Mouse (Mus musculus) hindbrain, embryonic 11.5 days (tissue): ENCODE measurements around the gene Wfdc18. TPM values are rescaled to one million over a fixed set of nuclear protein-coding genes. Genes with fewer than 3 reads are reported as not detected.

ENCODE experiments used
- ATAC-seq: fragments of 200-750 bp; cut with Nextera tagmentation; 2 replicates; pipeline ENCODE4 v1.8.0; 2017; ENCODE audit warnings: mild to moderate bottlenecking, moderate TSS enrichment, moderate library complexity; ENCODE audit not compliant: low FRiP score
- DNase-seq: peaks from one replicate; pipeline ENCODE4 v3.0.0-alpha.2; 2015; ENCODE audit warnings: low spot score
- H3K27ac ChIP-seq: fragments of 300-500 bp; sonication (generic); 2 replicates; pipeline ENCODE4 v1.5.1; 2014; ENCODE audit warnings: mild to moderate bottlenecking, low read depth, low read length
- H3K27me3 ChIP-seq: fragments of 300-500 bp; sonication (generic); 2 replicates; pipeline ENCODE4 v1.6.1; 2014; ENCODE audit warnings: mild to moderate bottlenecking, low read length, moderate library complexity, mixed read lengths; ENCODE audit not compliant: control insufficient read depth, insufficient read depth
- H3K36me3 ChIP-seq: fragments of 300-500 bp; sonication (generic); 2 replicates; pipeline ENCODE4 v1.6.1; 2014; ENCODE audit warnings: mild to moderate bottlenecking, low read length, moderate library complexity, mixed read lengths; ENCODE audit not compliant: control insufficient read depth, insufficient read depth
- H3K4me1 ChIP-seq: fragments of 300-500 bp; sonication (generic); replicated peaks from 2 replicates; pipeline ENCODE4 v1.6.1; 2014; ENCODE audit warnings: low read length, mixed read lengths; ENCODE audit not compliant: control insufficient read depth, insufficient read depth
- H3K4me2 ChIP-seq: fragments of 300-500 bp; sonication (generic); replicated peaks from 2 replicates; pipeline ENCODE4 v1.6.1; 2014; ENCODE audit warnings: mild to moderate bottlenecking, low read depth, low read length
- H3K4me3 ChIP-seq: fragments of 300-500 bp; sonication (generic); 2 replicates; pipeline ENCODE4 v1.5.1; 2014; ENCODE audit warnings: low read depth, low read length
- H3K9ac ChIP-seq: fragments of 300-500 bp; sonication (generic); 2 replicates; pipeline ENCODE4 v1.6.1; 2014; ENCODE audit warnings: low read depth, low read length
- H3K9me3 ChIP-seq: fragments of 300-500 bp; sonication (generic); 2 replicates; pipeline ENCODE4 v1.6.1; 2016; ENCODE audit warnings: low read length; ENCODE audit not compliant: control insufficient read depth
- WGBS: fragments of 180-500 bp; shearing (Covaris S2); extraction: QIAGEN DNeasy Blood & Tissue Kit; methylation state at CpG from one replicate; pipeline ENCODE4 v1.1.7; 2014; 5-methylcytosine and 5-hydroxymethylcytosine counted together
- polyA plus RNA-seq: library from polyadenylated mRNA; unstranded; fragments of >200 nt; fragmentation: Nextera tagmentation; extraction: Ambion mirVana; gene quantifications from 2 replicates; pipeline ENCODE4 v1.2.1, GENCODE M21; 2014

The Wfdc18 gene
- polyA plus RNA-seq, 1 experiment from 2014 or later, result not detected

DNA sequence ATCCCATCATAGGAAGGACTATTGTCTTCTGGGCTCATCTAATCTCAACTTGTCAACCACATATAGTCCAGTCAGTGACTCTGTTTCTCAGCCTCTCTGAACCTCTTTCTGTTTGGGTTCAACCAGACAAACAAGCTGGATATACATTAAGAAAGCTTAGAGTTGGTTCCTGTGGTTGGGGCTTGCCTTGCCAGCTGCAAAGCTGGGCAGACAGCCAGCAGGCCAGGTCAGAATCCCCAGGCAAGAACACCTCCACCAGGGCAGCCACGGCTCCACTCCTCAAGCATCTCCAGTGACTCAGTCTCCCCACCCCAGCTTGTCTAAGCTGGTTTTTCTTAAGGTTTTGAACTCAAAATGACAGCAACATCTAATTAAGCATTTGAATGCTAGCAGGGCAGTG is 3.9 kb downstream of the Wfdc18 start:
- ATAC-seq, result no peak
- no peak overlapping the region for H3K27ac ChIP-seq
- no peaks in the 10 kb centered on the region for H3K4me1 ChIP-seq
- H3K27me3 ChIP-seq, result no peaks in the 10 kb centered on the region
- H3K9me3 ChIP-seq, result no peaks in the 10 kb centered on the region
- no peak overlapping the region for H3K4me2 ChIP-seq
- no peak overlapping the region for H3K4me3 ChIP-seq
- H3K36me3 ChIP-seq, result no peaks in the 10 kb centered on the region
- no peak for DNase-seq
- no peak overlapping the region for H3K9ac ChIP-seq
- WGBS, result 86% methylated on average over 1 of the region's 1 CpGs

DNA sequence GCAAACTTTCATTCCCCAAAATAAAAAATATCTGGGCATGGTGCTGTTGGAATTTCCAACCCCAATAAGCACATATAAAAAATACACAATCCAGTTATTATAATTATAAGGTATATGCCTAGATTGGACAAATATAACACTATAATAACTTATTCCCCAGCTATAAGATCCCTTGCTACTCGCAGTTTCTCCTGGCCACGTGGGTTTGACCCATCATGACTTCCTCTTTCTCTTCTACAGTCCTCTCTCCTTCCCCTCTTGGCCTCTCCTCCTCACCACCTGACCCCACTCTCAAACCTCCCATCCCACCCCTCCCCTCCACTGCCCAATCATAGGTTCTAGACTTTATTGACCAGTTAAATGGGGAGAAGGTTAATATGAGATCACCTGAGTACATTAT is 5.1 kb downstream of the Wfdc18 start:
- H3K4me3 ChIP-seq, result no peak overlapping the region
- H3K4me1 ChIP-seq, result no peaks in the 10 kb centered on the region
- no peaks in the 10 kb centered on the region for H3K36me3 ChIP-seq
- DNase-seq (no peak), ATAC-seq (no peak)
- no peak overlapping the region for H3K27ac ChIP-seq
- H3K9ac ChIP-seq, result no peak overlapping the region
- no peaks in the 10 kb centered on the region for H3K9me3 ChIP-seq
- H3K4me2 ChIP-seq, result no peak overlapping the region
- no peaks in the 10 kb centered on the region for H3K27me3 ChIP-seq
- WGBS, result 85% methylated on average over 2 of the region's 2 CpGs

DNA sequence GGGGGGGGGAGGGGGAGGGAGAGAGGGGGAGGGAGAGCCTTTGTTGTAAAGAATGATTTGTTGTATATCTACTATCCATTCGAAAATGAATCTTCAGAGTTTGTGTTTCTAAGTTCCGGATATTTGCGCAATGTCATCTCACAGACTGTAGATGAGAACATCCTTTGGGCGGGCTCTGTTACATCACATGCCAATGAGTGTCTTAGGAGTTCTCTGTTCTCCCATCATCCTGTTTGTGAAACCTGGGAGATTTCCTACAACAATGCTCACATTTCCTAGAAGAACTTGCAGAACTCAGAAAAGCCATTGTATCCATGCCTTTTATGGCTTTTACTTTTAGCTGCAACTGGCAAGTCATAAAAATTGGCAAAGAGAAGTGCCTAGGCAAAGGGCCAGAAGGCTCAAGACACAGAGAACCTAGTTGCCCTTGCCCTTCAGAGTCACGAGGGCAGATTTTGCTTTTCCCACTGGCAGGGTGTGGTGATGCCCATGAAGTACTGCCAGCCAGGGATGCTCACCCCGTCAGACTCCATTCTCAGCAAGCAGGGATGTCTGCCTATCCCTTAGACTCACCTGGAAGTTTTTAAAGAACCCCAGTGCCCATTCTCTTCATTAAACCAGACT is 8.3 kb downstream of the Wfdc18 start:
- no peaks in the 10 kb centered on the region for H3K27me3 ChIP-seq
- no peaks in the 10 kb centered on the region for H3K36me3 ChIP-seq
- no peak overlapping the region for H3K27ac ChIP-seq
- H3K4me3 ChIP-seq, result no peak overlapping the region
- no peaks in the 10 kb centered on the region for H3K9me3 ChIP-seq
- ATAC-seq, result no peak
- no peaks in the 10 kb centered on the region for H3K4me1 ChIP-seq
- no peak overlapping the region for H3K4me2 ChIP-seq
- DNase-seq, result no peak
- H3K9ac ChIP-seq, result no peak overlapping the region
- 93% methylated on average over 6 of the region's 6 CpGs for WGBS

DNA sequence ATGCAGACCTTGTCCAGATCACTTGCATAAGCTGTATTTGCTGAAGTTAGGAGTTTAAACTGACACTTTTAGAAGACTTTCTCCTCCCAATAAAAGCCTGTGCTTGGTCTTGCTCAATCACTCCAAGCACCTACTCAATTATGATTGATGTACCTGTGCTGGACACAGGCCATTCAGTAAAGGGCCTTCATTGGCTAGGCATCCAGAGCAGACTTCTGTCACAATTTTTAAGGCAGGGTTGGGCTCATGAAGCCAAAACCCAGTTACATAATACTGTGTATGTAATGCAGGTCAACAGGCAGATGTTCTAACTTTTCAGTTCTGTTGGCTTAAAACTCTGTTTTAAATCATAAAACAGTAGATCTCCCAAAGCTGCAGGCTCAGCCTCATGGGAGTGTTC is 12.0 kb downstream of the Wfdc18 start:
- no peaks in the 10 kb centered on the region for H3K36me3 ChIP-seq
- no peak overlapping the region for H3K4me3 ChIP-seq
- H3K9me3 ChIP-seq, result no peaks in the 10 kb centered on the region
- no peak overlapping the region for H3K27ac ChIP-seq
- H3K27me3 ChIP-seq, result no peaks in the 10 kb centered on the region
- no peaks in the 10 kb centered on the region for H3K4me1 ChIP-seq
- H3K4me2 ChIP-seq, result no peak overlapping the region
- DNase-seq, result no peak
- H3K9ac ChIP-seq, result no peak overlapping the region
- ATAC-seq, result no peak

DNA sequence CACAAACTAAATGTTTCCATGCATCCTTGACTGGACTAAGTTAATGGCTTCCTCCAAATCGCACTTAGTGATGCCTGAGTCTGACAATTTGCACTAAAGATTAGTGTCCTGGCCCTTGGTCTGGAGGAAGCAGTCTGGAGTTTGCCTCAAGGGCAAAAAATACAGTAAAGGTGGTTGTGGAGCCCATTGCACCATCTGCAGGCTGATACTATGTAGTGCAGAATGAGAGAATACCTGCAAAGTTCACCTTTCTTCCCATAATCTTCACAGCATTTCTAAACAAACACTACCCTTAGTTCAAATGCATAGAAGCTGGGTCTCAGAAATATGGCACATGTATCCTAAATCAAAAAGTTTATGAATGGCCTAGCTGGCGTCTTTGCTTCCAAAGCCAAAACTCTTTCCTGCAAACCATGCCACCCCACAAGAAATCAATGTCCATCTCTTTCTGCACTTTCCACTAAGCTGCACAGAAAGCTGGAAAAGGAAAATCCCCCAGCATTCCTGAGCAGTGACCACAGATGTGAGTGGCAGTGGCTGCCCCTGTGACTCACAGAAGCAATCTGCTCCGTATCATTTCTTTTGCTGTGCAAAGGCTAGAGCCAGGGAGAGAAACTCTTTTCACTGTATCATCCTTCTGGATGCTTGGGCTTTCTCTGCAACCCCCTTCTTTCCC is 20.1 kb downstream of the Wfdc18 start:
- no peak overlapping the region for H3K4me2 ChIP-seq
- no peak overlapping the region for H3K4me3 ChIP-seq
- no peak overlapping the region for H3K9ac ChIP-seq
- H3K4me1 ChIP-seq, result no peaks in the 10 kb centered on the region
- DNase-seq (no peak), ATAC-seq (no peak)
- H3K9me3 ChIP-seq, result no peaks in the 10 kb centered on the region
- 69% methylated on average over 3 of the region's 3 CpGs for WGBS
- no peaks in the 10 kb centered on the region for H3K36me3 ChIP-seq
- no peak overlapping the region for H3K27ac ChIP-seq
- no peaks in the 10 kb centered on the region for H3K27me3 ChIP-seq

DNA sequence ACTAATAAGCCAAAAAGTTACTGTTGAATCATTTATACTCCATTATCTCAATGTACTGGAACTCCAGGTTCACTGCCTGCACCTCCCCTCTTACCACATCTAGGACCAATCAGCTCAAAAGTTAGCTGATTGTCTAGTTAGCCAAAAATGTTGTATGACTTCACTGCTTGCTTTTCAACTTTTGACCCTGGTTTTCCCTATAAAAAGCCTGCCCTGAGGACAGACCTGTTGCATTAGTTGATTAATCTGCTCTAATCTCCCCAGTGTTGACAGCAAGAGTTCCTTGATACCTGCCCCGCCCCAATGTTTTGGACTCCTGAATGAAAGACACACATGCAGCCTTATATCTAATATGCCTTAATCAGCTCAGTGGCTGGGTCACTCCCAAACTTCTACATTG is 22.3 kb downstream of the Wfdc18 start:
- DNase-seq (no peak), ATAC-seq (no peak)
- H3K27ac ChIP-seq, result no peak overlapping the region
- no peaks in the 10 kb centered on the region for H3K36me3 ChIP-seq
- no peak overlapping the region for H3K4me2 ChIP-seq
- H3K9ac ChIP-seq, result no peak overlapping the region
- no peaks in the 10 kb centered on the region for H3K27me3 ChIP-seq
- WGBS, result 93% methylated on average over 1 of the region's 1 CpGs
- H3K4me1 ChIP-seq, result no peaks in the 10 kb centered on the region
- no peak overlapping the region for H3K4me3 ChIP-seq
- H3K9me3 ChIP-seq, result no peaks in the 10 kb centered on the region

DNA sequence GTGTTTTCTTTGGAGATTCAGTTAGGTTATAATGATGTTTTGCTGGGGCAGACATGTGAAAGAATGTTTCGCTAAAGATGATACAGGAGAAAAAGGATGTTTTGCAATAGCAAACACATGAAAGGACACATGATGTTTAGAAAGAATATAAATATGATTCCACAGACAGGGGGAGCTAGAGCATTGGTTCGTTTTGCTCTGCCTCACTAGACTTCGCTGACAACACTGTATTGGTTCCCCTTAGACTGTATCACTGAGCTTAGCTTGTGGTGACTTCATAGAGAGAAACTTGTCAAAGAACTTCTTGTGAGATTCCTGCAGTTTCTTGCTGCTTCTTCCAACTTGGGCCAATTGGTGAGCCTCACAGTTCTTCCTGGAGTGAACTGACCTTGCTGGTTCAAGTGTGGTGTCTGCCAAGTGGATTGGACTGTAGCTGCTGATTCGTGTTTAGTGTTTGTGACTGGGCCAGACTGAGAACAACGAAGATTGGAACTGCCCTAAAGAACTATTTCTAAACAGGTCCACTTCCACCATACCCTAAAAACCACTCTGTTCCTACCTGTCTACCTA is 24.3 kb downstream of the Wfdc18 start:
- Histone ChIP-seq H3K9ac (no peak overlapping the region), H3K4me2 (no peak overlapping the region), H3K9me3 (no peaks in the 10 kb centered on the region), H3K36me3 (no peaks in the 10 kb centered on the region), H3K27me3 (no peaks in the 10 kb centered on the region), H3K4me3 (no peak overlapping the region), H3K4me1 (no peaks in the 10 kb centered on the region), H3K27ac (no peak overlapping the region)
- 80% methylated on average over 5 of the region's 5 CpGs for WGBS
- DNase-seq, result no peak
- no peak for ATAC-seq

DNA sequence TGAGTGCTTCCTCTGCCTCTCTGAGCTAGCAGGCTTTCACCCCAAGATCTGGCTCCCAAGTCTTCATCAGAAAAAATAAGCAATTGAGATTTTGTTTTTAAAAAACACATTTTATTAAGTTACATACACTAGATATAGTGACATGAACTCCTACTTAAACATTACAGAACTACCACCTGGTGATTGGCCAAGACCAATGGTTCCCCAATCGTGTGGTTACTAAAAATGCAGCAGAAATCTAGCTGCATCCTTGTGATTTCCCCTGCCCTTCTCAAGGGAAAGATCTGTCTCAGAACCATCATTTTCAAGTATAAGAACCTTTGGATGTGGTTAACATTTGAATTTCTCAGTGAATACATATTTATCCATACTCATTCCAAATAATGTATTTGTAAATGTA is 25.4 kb downstream of the Wfdc18 start:
- no peak for ATAC-seq
- H3K27me3 ChIP-seq, result no peaks in the 10 kb centered on the region
- H3K4me1 ChIP-seq, result no peaks in the 10 kb centered on the region
- H3K4me3 ChIP-seq, result no peak overlapping the region
- H3K36me3 ChIP-seq, result no peaks in the 10 kb centered on the region
- H3K27ac ChIP-seq, result no peak overlapping the region
- 87% methylated on average over 1 of the region's 1 CpGs for WGBS
- no peak overlapping the region for H3K9ac ChIP-seq
- H3K4me2 ChIP-seq, result no peak overlapping the region
- H3K9me3 ChIP-seq, result no peaks in the 10 kb centered on the region
- DNase-seq, result no peak

DNA sequence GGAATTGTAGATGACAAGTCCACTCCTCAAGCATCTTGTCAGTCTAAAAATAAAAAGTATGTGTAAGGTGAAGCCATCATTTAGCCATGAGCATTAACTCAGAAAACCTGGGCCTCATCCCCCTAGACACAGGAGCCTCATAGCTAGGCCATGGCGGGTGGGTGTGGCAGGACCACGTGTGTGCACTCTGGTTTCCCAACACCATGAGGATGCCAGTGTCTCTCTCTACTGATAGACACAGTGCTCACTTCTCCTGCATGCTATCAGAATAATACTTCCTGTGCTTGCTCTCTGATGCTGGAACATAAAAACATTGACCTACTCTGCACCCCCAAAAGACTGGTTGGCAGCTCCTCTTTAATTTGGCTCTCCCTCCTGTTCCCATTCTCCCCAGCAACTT is 27.1 kb downstream of the Wfdc18 start:
- whole genome bisulfite sequencing, result 67% methylated on average over 2 of the region's 2 CpGs
- Histone ChIP-seq H3K9me3 (no peaks in the 10 kb centered on the region), H3K27ac (no peak overlapping the region), H3K36me3 (no peaks in the 10 kb centered on the region), H3K4me3 (no peak overlapping the region), H3K9ac (no peak overlapping the region), H3K27me3 (no peaks in the 10 kb centered on the region), H3K4me2 (no peak overlapping the region), H3K4me1 (no peaks in the 10 kb centered on the region)
- ATAC-seq (no peak), DNase-seq (no peak)
